Mouse (Mus musculus) forebrain, postnatal 0 days (tissue): ENCODE results near the gene Rbm24. TPM values are rescaled to one million over a fixed set of nuclear protein-coding genes. Genes with fewer than 3 reads are reported as not detected.

ENCODE experiments used
- ATAC-seq: fragments of 200-750 bp; cut with Nextera tagmentation; 2 replicates; pipeline ENCODE4 v1.8.0; 2017; ENCODE audit warnings: mild to moderate bottlenecking, moderate library complexity
- DNase-seq: peaks from one replicate; pipeline ENCODE4 v3.0.0-alpha.2; 2015
- H3K27ac ChIP-seq: fragments of 300-500 bp; sonication (generic); 2 replicates; pipeline ENCODE4 v1.5.1; 2014; ENCODE audit warnings: low read depth, mild to moderate bottlenecking, antibody characterized with exemption, low read length, moderate library complexity, mixed read lengths
- H3K27me3 ChIP-seq: fragments of 300-500 bp; sonication (generic); 2 replicates; pipeline ENCODE4 v1.6.1; 2014; ENCODE audit warnings: mild to moderate bottlenecking, low read length, mixed read lengths; ENCODE audit not compliant: insufficient read depth
- H3K36me3 ChIP-seq: fragments of 300-500 bp; sonication (generic); 2 replicates; pipeline ENCODE4 v1.6.1; 2014; ENCODE audit warnings: mild to moderate bottlenecking, moderate library complexity; ENCODE audit not compliant: insufficient read depth
- H3K4me1 ChIP-seq: fragments of 300-500 bp; sonication (generic); 2 replicates; pipeline ENCODE4 v1.6.1; 2014; ENCODE audit warnings: antibody characterized with exemption; ENCODE audit not compliant: insufficient read depth
- H3K4me2 ChIP-seq: fragments of 300-500 bp; sonication (generic); 2 replicates; pipeline ENCODE4 v1.6.1; 2014; ENCODE audit warnings: low read depth, mild to moderate bottlenecking, moderate library complexity
- H3K4me3 ChIP-seq: fragments of 300-500 bp; sonication (generic); 2 replicates; pipeline ENCODE4 v1.5.1; 2014; ENCODE audit warnings: low read depth, low read length, mixed read lengths
- H3K9ac ChIP-seq: fragments of 300-500 bp; sonication (generic); 2 replicates; pipeline ENCODE4 v1.6.1; 2014; ENCODE audit warnings: mild to moderate bottlenecking
- H3K9me3 ChIP-seq: fragments of 300-500 bp; sonication (generic); 2 replicates; pipeline ENCODE4 v1.6.1; 2016; ENCODE audit warnings: low read length
- CTCF ChIP-seq: sonication (generic); IDR thresholded peaks from 2 replicates; pipeline ENCODE4 v1.5.1; 2016; ENCODE audit warnings: antibody characterized with exemption, control low read depth, low read depth
- WGBS: fragments of 180-500 bp; shearing (Covaris S2); extraction: QIAGEN DNeasy Blood & Tissue Kit; methylation state at CpG from one replicate; pipeline ENCODE4 v1.1.7; 2014; 5-methylcytosine and 5-hydroxymethylcytosine counted together
- polyA plus RNA-seq: library from polyadenylated mRNA; unstranded; fragments of >200 nt; fragmentation: Nextera tagmentation; extraction: Ambion mirVana; gene quantifications from 2 replicates; pipeline ENCODE4 v1.2.1, GENCODE M21; 2015
- total RNA-seq: library from RNA; depleted of rRNA; stranded (reverse); fragments of >200 nt; gene quantifications from 2 replicates; pipeline ENCODE4 v1.2.3, GENCODE M21; 2014

Gene Rbm24
- total and polyA plus RNA-seq, 2 experiments from 2014 or later = 5.6 to 29.8 TPM

DNA sequence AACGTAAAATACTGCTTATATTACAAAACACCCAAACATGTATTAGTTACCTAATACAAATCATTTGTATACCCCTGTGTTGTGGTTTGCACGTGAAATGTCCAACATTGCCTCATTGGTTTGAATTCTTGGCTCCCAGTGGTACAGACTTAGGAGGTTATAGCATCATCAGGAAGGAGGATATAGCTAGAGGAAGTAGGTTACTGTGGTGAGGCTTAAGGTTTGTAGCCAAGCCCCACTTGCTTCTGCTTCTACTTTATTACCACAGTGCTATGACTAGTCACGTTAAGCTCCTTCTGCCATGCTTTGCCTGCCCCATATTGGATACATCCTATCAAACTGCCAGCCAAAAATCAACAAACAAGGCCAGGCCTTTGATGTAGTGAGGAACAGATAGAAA, 21.0 kb upstream of the Rbm24 start:
- 77% methylated on average over 3 of the region's 3 CpGs for WGBS
- H3K4me1 ChIP-seq = no peaks in the 10 kb centered on the region
- ATAC-seq = no peak

GRCm38 (mm10) chr13:46407151-46407550, 11.1 kb upstream of the Rbm24 start:
- no peak for TF ChIP-seq CTCF
- H3K4me2 ChIP-seq = no peak overlapping the region
- ATAC-seq = no peak
- no peak for DNase-seq
- no peaks in the 10 kb centered on the region for H3K36me3 ChIP-seq
- H3K9me3 ChIP-seq = no peaks in the 10 kb centered on the region
- no peak overlapping the region for H3K27ac ChIP-seq
- no peaks in the 10 kb centered on the region for H3K4me1 ChIP-seq
- no peak overlapping the region for H3K4me3 ChIP-seq
- no peak overlapping the region for H3K9ac ChIP-seq
- H3K27me3 ChIP-seq = no peaks in the 10 kb centered on the region
- WGBS = 84% methylated on average over 1 of the region's 1 CpGs

More for the DNA sequence above, 21.0 kb upstream of the Rbm24 start:
- no peak overlapping the region for H3K9ac ChIP-seq
- DNase-seq = no peak
- no peaks in the 10 kb centered on the region for H3K27me3 ChIP-seq
- no peak for TF ChIP-seq CTCF
- H3K4me2 ChIP-seq = no peak overlapping the region
- no peak overlapping the region for H3K27ac ChIP-seq
- H3K9me3 ChIP-seq = no peaks in the 10 kb centered on the region
- H3K36me3 ChIP-seq = no peaks in the 10 kb centered on the region
- H3K4me3 ChIP-seq = no peak overlapping the region

DNA sequence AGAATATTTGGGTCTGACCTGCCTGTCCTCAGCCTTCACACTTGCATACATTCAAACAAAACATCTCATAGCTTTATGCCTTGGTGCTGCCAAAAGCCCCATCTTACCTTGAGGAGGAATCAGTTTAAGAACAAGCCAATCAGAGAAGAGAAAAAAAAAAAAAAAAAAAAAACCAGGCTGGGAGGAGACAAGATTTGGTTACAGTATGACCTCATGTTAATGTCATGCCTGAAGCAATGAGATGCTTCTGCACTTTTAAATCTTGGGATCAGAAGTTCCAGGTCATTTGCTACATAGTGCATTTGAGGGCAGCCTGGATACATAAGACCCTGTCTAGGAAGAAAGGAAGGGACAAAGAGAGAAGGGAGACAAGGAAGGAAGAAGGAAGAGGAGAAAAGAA, 6.0 kb upstream of the Rbm24 start:
- Histone ChIP-seq H3K27me3 (no peaks in the 10 kb centered on the region), H3K4me1 (no peaks in the 10 kb centered on the region), H3K27ac (no peak overlapping the region), H3K9me3 (no peaks in the 10 kb centered on the region), H3K4me3 (no peak overlapping the region), H3K9ac (no peak overlapping the region), H3K36me3 (no peaks in the 10 kb centered on the region), H3K4me2 (no peak overlapping the region)
- DNase-seq (no peak), ATAC-seq (no peak)
- no peak for TF ChIP-seq CTCF

- H3K9ac ChIP-seq = no peak overlapping the region
- no peak overlapping the region for H3K4me2 ChIP-seq
- H3K36me3 ChIP-seq = no peaks in the 10 kb centered on the region
- no peak for DNase-seq
- 61% methylated on average over 10 of the region's 10 CpGs for WGBS
- H3K4me3 ChIP-seq = no peak overlapping the region
- H3K9me3 ChIP-seq = no peaks in the 10 kb centered on the region
- no peak for ATAC-seq
- H3K4me1 ChIP-seq = no peaks in the 10 kb centered on the region
- no peaks in the 10 kb centered on the region for H3K27me3 ChIP-seq
- no peak overlapping the region for H3K27ac ChIP-seq
- no peak for TF ChIP-seq CTCF
Measured at GRCm38 (mm10) chr13:46413588-46413987, 4.6 kb upstream of the Rbm24 start.

DNA sequence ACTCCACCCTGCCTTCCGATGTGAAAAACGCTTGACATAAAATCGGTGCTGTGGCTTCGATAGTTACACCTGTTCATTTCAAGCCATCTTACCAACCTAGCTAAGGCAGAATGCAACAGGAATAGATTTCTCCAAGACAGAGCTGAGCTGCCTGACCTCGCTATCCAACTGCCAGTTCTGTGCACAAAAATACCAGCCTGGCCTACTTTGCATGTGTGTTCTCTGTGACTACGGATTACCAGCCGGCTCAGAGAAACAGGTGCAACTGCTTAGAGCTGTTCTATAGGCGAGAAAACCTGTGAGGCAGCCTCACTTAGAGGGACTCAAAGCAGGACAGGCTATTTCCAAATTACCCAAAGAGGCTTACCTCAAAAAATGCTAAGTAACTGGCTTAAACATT, 4.2 kb upstream of the Rbm24 start:
- no peaks in the 10 kb centered on the region for H3K4me1 ChIP-seq
- H3K36me3 ChIP-seq = no peaks in the 10 kb centered on the region
- ATAC-seq (no peak), DNase-seq (no peak)
- H3K27me3 ChIP-seq = no peaks in the 10 kb centered on the region
- H3K4me2 ChIP-seq = no peak overlapping the region
- WGBS = 68% methylated on average over 8 of the region's 8 CpGs
- no peak overlapping the region for H3K4me3 ChIP-seq
- no peaks in the 10 kb centered on the region for H3K9me3 ChIP-seq
- H3K27ac ChIP-seq = no peak overlapping the region
- no peak for TF ChIP-seq CTCF
- H3K9ac ChIP-seq = no peak overlapping the region

- Histone ChIP-seq H3K9ac (no peak overlapping the region), H3K36me3 (no peaks in the 10 kb centered on the region), H3K4me3 (no peak overlapping the region), H3K27ac (no peak overlapping the region), H3K4me2 (no peak overlapping the region), H3K27me3 (no peaks in the 10 kb centered on the region), H3K4me1 (no peaks in the 10 kb centered on the region), H3K9me3 (no peaks in the 10 kb centered on the region)
- no peak for ATAC-seq
- 69% methylated on average over 8 of the region's 8 CpGs for WGBS
- TF ChIP-seq CTCF = no peak
- DNase-seq = no peak
Measured at GRCm38 (mm10) chr13:46416021-46416420, 2.2 kb upstream of the Rbm24 start.

- Histone ChIP-seq H3K4me2 (peak overlapping the region; percentile 94), H3K27ac (peak overlapping the region; percentile 76; the same call in 1 of the 2 replicates), H3K4me1 (no peaks in the 10 kb centered on the region), H3K27me3 (no peaks in the 10 kb centered on the region), H3K4me3 (peak overlapping the region; percentile 70), H3K36me3 (no peaks in the 10 kb centered on the region), H3K9me3 (no peaks in the 10 kb centered on the region), H3K9ac (peak overlapping the region; percentile 79; the same call in 1 of the 2 replicates)
- WGBS = 79% methylated on average over 5 of the region's 5 CpGs
- TF ChIP-seq CTCF = no peak
- DNase-seq (no peak), ATAC-seq (no peak)
Measured at GRCm38 (mm10) chr13:46417594-46417993, 640 bp upstream of the Rbm24 start.
